In the genomic region with DNA sequence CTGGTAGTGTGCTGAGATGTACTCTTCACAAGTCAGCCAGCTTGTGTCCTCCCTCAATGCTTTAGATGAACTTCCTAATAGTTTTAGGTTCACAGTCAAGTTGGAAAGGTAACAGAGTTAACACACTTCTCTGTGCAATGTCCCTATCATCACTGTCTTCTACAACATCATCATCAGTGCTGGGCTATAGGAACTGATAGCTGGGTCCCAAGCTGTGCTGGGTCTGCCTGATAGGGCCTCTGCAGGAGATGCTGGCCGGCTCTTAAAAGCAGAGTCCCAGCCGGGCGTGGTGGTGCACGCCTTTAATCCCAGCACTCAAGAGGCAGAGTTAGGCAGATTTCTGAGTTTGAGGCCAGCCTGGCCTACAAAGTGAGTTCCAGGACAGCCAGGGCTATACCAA, we compare ENCODE assay signal across 16 mouse cellular contexts.
"Had no signal": no experiment of that assay in that cellular context is flagged by ENCODE, and none has a peak within 500 bp of the region (broad histone marks: within the 10 kb centered on the region; RNA-seq: fewer than 3 reads in every experiment).

No protein-coding gene starts in this region.

- H3K27me3 ChIP-seq: neural tube, embryonic 13.5 days; neural tube, embryonic 15.5 days; stomach, embryonic 15.5 days had no signal

- H3K27ac ChIP-seq: neural tube, embryonic 13.5 days; neural tube, embryonic 15.5 days; stomach, embryonic 15.5 days; stomach, postnatal 0 days had no signal

- H3K4me1 ChIP-seq: neural tube, embryonic 13.5 days; stomach, embryonic 15.5 days had no signal

- H3K9me3 ChIP-seq: neural tube, embryonic 13.5 days; neural tube, embryonic 15.5 days; stomach, embryonic 15.5 days had no signal

- DNase-seq: retina, postnatal 1 day; right cerebral cortex, adult 18-20 months; right cerebral cortex, postnatal 14 days; right cerebral cortex, postnatal 25 days; right cerebral cortex, postnatal 4 days; spleen, adult 18-20 months; thymus, adult 18-20 months; thymus, adult 2 months; thymus, postnatal 14 days; thymus, postnatal 25 days; thymus, postnatal 36 days; thymus, postnatal 4 days had no signal

- H3K9ac ChIP-seq: neural tube, embryonic 13.5 days; neural tube, embryonic 15.5 days; stomach, embryonic 15.5 days had no signal

- H3K36me3 ChIP-seq: neural tube, embryonic 13.5 days; neural tube, embryonic 15.5 days; stomach, embryonic 15.5 days had no signal

- H3K4me3 ChIP-seq: neural tube, embryonic 13.5 days; neural tube, embryonic 15.5 days; stomach, embryonic 15.5 days had no signal
